Mouse (Mus musculus): ENCODE results near the gene Spata32.

GRCm38 (mm10) chr11:103198339-103198738, 19.9 kb downstream of the Spata32 start:
- no peak for TF ChIP-seq CTCF (IDR thresholded peaks at IDR 0.05; ENCODE audit: borderline replicate concordance, extremely low read depth, insufficient read depth, insufficient read length)
- no peak for TF ChIP-seq POLR2A (IDR thresholded peaks at IDR 0.05; ENCODE audit: borderline replicate concordance, extremely low read depth, insufficient read depth, insufficient read length, poor library complexity, severe bottlenecking)
